ENCODE assay signal across 8 mouse cellular contexts in genomic region chr12:69908511-69908900, GRCm38 (mm10). TPM values are rescaled to one million over a fixed set of nuclear protein-coding genes. Genes with fewer than 3 reads are reported as not detected.
DNase-seq lines count a peak whose midpoint lies in the region; ATAC-seq lines count a peak whose summit lies in the region.

No protein-coding gene starts in this region.

- DNase-seq in kidney, postnatal 14 days = no peak
- DNase-seq in embryonic facial prominence, embryonic 10.5 days (ENCODE audit: low spot score) = peak; percentile 24
- DNase-seq in intestine, embryonic 14.5 days (ENCODE audit: low spot score) = no peak
- DNase-seq in right cerebral cortex, postnatal 25 days = peak; percentile 89
- DNase-seq in adrenal gland, adult 8-10 months = no peak
- no peak for DNase-seq in gastrocnemius, postnatal 25 days

- H3K4me1 ChIP-seq in kidney, embryonic 14.5 days (ENCODE audit: control insufficient read depth, insufficient read depth, low read length) = peaks cover 12% of the 10 kb centered on the region; the same call in 1 of the 2 replicates
- H3K4me1 ChIP-seq in embryonic facial prominence, embryonic 10.5 days = peaks cover 14% of the 10 kb centered on the region
- peaks cover 4% of the 10 kb centered on the region; the same call in 1 of the 2 replicates for H3K4me1 ChIP-seq in intestine, embryonic 14.5 days (replicated peaks; ENCODE audit: control insufficient read depth, insufficient read depth, low read length)
- peaks cover 15% of the 10 kb centered on the region for H3K4me1 ChIP-seq in liver, embryonic 12.5 days

- no peaks in the 10 kb centered on the region for H3K9me3 ChIP-seq in kidney, embryonic 14.5 days (ENCODE audit: control insufficient read depth, low read length)
- H3K9me3 ChIP-seq in embryonic facial prominence, embryonic 10.5 days = no peaks in the 10 kb centered on the region
- no peaks in the 10 kb centered on the region for H3K9me3 ChIP-seq in intestine, embryonic 14.5 days (ENCODE audit: control insufficient read depth, low read length)
- no peaks in the 10 kb centered on the region for H3K9me3 ChIP-seq in liver, embryonic 12.5 days (replicated peaks)

- WGBS in kidney, embryonic 14.5 days = 40% methylated on average over 19 of the region's 19 CpGs
- WGBS in embryonic facial prominence, embryonic 10.5 days = 29% methylated on average over 19 of the region's 19 CpGs
- 31% methylated on average over 19 of the region's 19 CpGs for WGBS in intestine, embryonic 14.5 days
- WGBS in liver, embryonic 12.5 days (ENCODE audit: insufficient replicate concordance) = 34% methylated on average over 19 of the region's 19 CpGs

- H3K9ac ChIP-seq in kidney, embryonic 14.5 days (ENCODE audit: low read depth, low read length) = peak overlapping the region; percentile 44; the same call in 1 of the 2 replicates
- no peak overlapping the region for H3K9ac ChIP-seq in intestine, embryonic 14.5 days (ENCODE audit: low read length)
- H3K9ac ChIP-seq in liver, embryonic 12.5 days = no peak overlapping the region

- no peaks in the 10 kb centered on the region for H3K36me3 ChIP-seq in kidney, embryonic 14.5 days (ENCODE audit: control insufficient read depth, insufficient read depth, low read length)
- H3K36me3 ChIP-seq in embryonic facial prominence, embryonic 10.5 days (replicated peaks) = no peaks in the 10 kb centered on the region
- H3K36me3 ChIP-seq in intestine, embryonic 14.5 days (ENCODE audit: control insufficient read depth, insufficient read depth, low read length) = no peaks in the 10 kb centered on the region
- no peaks in the 10 kb centered on the region for H3K36me3 ChIP-seq in liver, embryonic 12.5 days

- peak overlapping the region; percentile 31; the same call in 1 of the 2 replicates for H3K4me3 ChIP-seq in kidney, embryonic 14.5 days (ENCODE audit: low read length)
- peak overlapping the region; percentile 62 for H3K4me3 ChIP-seq in embryonic facial prominence, embryonic 10.5 days
- peak overlapping the region; percentile 21; the same call in 1 of the 2 replicates for H3K4me3 ChIP-seq in intestine, embryonic 14.5 days (ENCODE audit: low read depth, low read length)
- peak overlapping the region; percentile 36; the same call in 1 of the 2 replicates for H3K4me3 ChIP-seq in liver, embryonic 12.5 days

- peak; percentile 52; the same call in 1 of the 2 replicates for ATAC-seq in kidney, embryonic 14.5 days (ENCODE audit: low FRiP score, low TSS enrichment)
- ATAC-seq in intestine, embryonic 14.5 days (replicated peaks; ENCODE audit: low FRiP score, low TSS enrichment, low read depth) = no peak
- ATAC-seq in liver, embryonic 12.5 days = no peak

- 0 out of 2 replicates have a peak, but pooled peaks cover 2% of the 10 kb centered on the region for H3K27me3 ChIP-seq in kidney, embryonic 14.5 days (ENCODE audit: control insufficient read depth, insufficient read depth, low read length)
- peaks cover 15% of the 10 kb centered on the region for H3K27me3 ChIP-seq in embryonic facial prominence, embryonic 10.5 days (replicated peaks; ENCODE audit: low read depth, poor library complexity, severe bottlenecking)
- no peaks in the 10 kb centered on the region for H3K27me3 ChIP-seq in intestine, embryonic 14.5 days (replicated peaks; ENCODE audit: control insufficient read depth, insufficient read depth, low read length)
- H3K27me3 ChIP-seq in liver, embryonic 12.5 days (replicated peaks) = peaks cover 28% of the 10 kb centered on the region

- H3K4me2 ChIP-seq in kidney, embryonic 14.5 days (replicated peaks; ENCODE audit: low read depth, low read length) = peak overlapping the region; percentile 67
- H3K4me2 ChIP-seq in intestine, embryonic 14.5 days (ENCODE audit: low read length) = peak overlapping the region; percentile 51
- H3K4me2 ChIP-seq in liver, embryonic 12.5 days = peak overlapping the region; percentile 67

- no peak overlapping the region for H3K27ac ChIP-seq in kidney, embryonic 14.5 days (ENCODE audit: low read depth, low read length)
- H3K27ac ChIP-seq in embryonic facial prominence, embryonic 10.5 days (replicated peaks) = peak overlapping the region; percentile 81
- no peak overlapping the region for H3K27ac ChIP-seq in intestine, embryonic 14.5 days (ENCODE audit: low read depth)
- no peak overlapping the region for H3K27ac ChIP-seq in liver, embryonic 12.5 days

RNA-seq across cellular contexts. Expression of gene Map4k5, which starts 15.5 kb away (rescaled TPM):
- 22.3 and 45.1 TPM in 2 replicates for polyA plus RNA-seq in kidney, embryonic 14.5 days (2014; fragmentation: Nextera tagmentation; extraction: Ambion mirVana)
- 31.9 and 33.7 TPM in 2 replicates for polyA plus RNA-seq in embryonic facial prominence, embryonic 10.5 days (2016; fragmentation: Nextera tagmentation; extraction: Ambion mirVana)
- polyA plus RNA-seq in intestine, embryonic 14.5 days (2014; fragmentation: Nextera tagmentation; extraction: Ambion mirVana) = 32.0 and 34.8 TPM in 2 replicates
- 31.8 and 34.1 TPM in 2 replicates for polyA plus RNA-seq in liver, embryonic 12.5 days (2016; fragmentation: Nextera tagmentation; extraction: Ambion mirVana)
- 10 to 100 TPM; 26.6 to 51.8 (median 37.2) TPM for total RNA-seq in adrenal gland, adult 8-10 months (2022)
- total RNA-seq in gastrocnemius, postnatal 25 days (2021) = 10 to 100 TPM; 19.2 to 20.4 TPM

RNA-seq across cellular contexts. Expression of gene Atl1, which starts 16.1 kb away (rescaled TPM):
- polyA plus RNA-seq in kidney, embryonic 14.5 days (2014; fragmentation: Nextera tagmentation; extraction: Ambion mirVana) = 3.3 and 4.8 TPM in 2 replicates
- 11.0 and 11.2 TPM in 2 replicates for polyA plus RNA-seq in embryonic facial prominence, embryonic 10.5 days (2016; fragmentation: Nextera tagmentation; extraction: Ambion mirVana)
- polyA plus RNA-seq in intestine, embryonic 14.5 days (2014; fragmentation: Nextera tagmentation; extraction: Ambion mirVana) = 6.9 and 8.6 TPM in 2 replicates
- 1.7 and 2.2 TPM in 2 replicates for polyA plus RNA-seq in liver, embryonic 12.5 days (2016; fragmentation: Nextera tagmentation; extraction: Ambion mirVana)
- total RNA-seq in adrenal gland, adult 8-10 months (2022) = 10 to 100 TPM in 2 of 4 experiments, 1 to 10 TPM in 2; 6.6 to 19.5 (median 13.0) TPM
- 1 to 10 TPM; 1.7 to 2.4 TPM for total RNA-seq in gastrocnemius, postnatal 25 days (2021)

Comparison
In these comparisons a context has a peak if more than half of its experiments do, and no peak if none do; other contexts are left out.
1. DNase-seq: peak in embryonic facial prominence, embryonic 10.5 days (single experiment) and right cerebral cortex, postnatal 25 days (single experiment); none in kidney, postnatal 14 days (single experiment), intestine, embryonic 14.5 days (single experiment), adrenal gland, adult 8-10 months (single experiment) and gastrocnemius, postnatal 25 days (single experiment).
2. Peak in every context shown above with its lines, with median percentiles within 50 percentile points of each other: H3K4me2 ChIP-seq and H3K4me3 ChIP-seq.